Mouse (Mus musculus) liver, adult 2 months (tissue): Measurements from ENCODE around the gene Slc5a11. TPM values are rescaled to one million over a fixed set of nuclear protein-coding genes. Genes with fewer than 3 reads are reported as not detected.

Experiments
- DNase-seq: peaks from one replicate; pipeline ENCODE4 v3.0.0-alpha.2; 2011; ENCODE audit warnings: low read depth, low spot score; ENCODE audit errors: extremely low read depth
- H3K27ac ChIP-seq: fragments of 200-500 bp; replicated peaks from 2 replicates; pipeline ENCODE4 v1.5.1; 2012; ENCODE audit warnings: low read depth, mild to moderate bottlenecking, control low read depth, inconsistent platforms, low read length; ENCODE audit not compliant: insufficient read depth
- H3K27me3 ChIP-seq: fragments of 200-500 bp; 2 replicates; pipeline ENCODE4 v1.6.1; 2012; ENCODE audit warnings: mild to moderate bottlenecking, moderate library complexity, low read length, inconsistent platforms; ENCODE audit not compliant: control insufficient read depth, insufficient read depth
- H3K36me3 ChIP-seq: fragments of 200-500 bp; 2 replicates; pipeline ENCODE4 v1.6.1; 2012; ENCODE audit warnings: low read length, inconsistent platforms; ENCODE audit not compliant: control insufficient read depth, insufficient read depth
- H3K4me1 ChIP-seq: fragments of 200-500 bp; 2 replicates; pipeline ENCODE4 v1.6.1; 2011; ENCODE audit warnings: low read length; ENCODE audit not compliant: control insufficient read depth, insufficient read depth
- H3K4me3 ChIP-seq: fragments of 200-500 bp; 2 replicates; pipeline ENCODE4 v1.5.1; 2011; ENCODE audit warnings: low read depth, mild to moderate bottlenecking, control low read depth, low read length, moderate library complexity; ENCODE audit not compliant: insufficient read depth
- H3K79me2 ChIP-seq: fragments of 200-500 bp; 2 replicates; pipeline ENCODE4 v1.6.1; 2012; ENCODE audit warnings: inconsistent platforms, mild to moderate bottlenecking, low read length, moderate library complexity; ENCODE audit not compliant: control insufficient read depth, insufficient read depth
- H3K9ac ChIP-seq: fragments of 200-500 bp; 2 replicates; pipeline ENCODE4 v1.6.1; 2012; ENCODE audit warnings: low read depth, mild to moderate bottlenecking, control low read depth, inconsistent platforms, low read length
- CTCF ChIP-seq: fragments of 200-500 bp; IDR thresholded peaks from 2 replicates; pipeline ENCODE4 v1.5.1; 2011; ENCODE audit warnings: low read depth, low read length, control low read depth
- POLR2A ChIP-seq: fragments of 200-500 bp; IDR thresholded peaks from 2 replicates; pipeline ENCODE4 v1.6.1; 2011; ENCODE audit warnings: low read length, control low read depth; ENCODE audit not compliant: insufficient read depth; ENCODE audit errors: extremely low read depth
- WGBS: fragments of 180-500 bp; shearing (Covaris S2); methylation state at CpG from one replicate; pipeline ENCODE4 v1.1.7; 2018; 5-methylcytosine and 5-hydroxymethylcytosine counted together
- polyA plus RNA-seq: library from polyadenylated mRNA; depleted of rRNA; stranded (reverse); fragments of >200 nt; gene quantifications from 2 replicates; pipeline ENCODE4 v1.2.3, GENCODE M21; 2012
- total RNA-seq: library from RNA; depleted of rRNA; stranded (reverse); fragments of >200 nt; gene quantifications from 2 replicates; pipeline ENCODE4 v1.2.3, GENCODE M21; 2014

Slc5a11 gene
- total and polyA plus RNA-seq, 2 experiments = 0.07 to 2.3 TPM

DNA sequence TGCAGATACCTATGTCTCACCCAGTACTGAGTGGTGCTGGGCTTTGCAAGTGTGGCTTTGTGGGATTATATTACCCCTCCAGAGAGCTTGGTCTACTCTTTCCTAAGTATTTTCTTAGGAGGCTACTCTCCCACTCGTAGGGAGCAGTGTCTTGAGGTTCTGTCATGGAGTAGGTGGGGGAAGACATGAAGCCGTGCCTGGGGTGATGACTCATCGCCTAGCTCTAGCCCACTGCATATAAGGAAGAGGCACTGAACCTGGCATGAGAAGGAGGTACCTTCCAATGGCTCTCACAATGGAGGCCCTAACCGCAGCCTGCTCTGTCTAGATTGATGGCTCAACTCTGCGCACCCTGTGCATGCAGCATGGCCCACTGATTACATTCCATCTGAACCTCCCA, 22.8 kb upstream of the Slc5a11 start:
- Histone ChIP-seq H3K4me3 (no peak overlapping the region), H3K4me1 (peaks cover 25% of the 10 kb centered on the region), H3K9ac (no peak overlapping the region), H3K36me3 (peaks cover 35% of the 10 kb centered on the region), H3K79me2 (no peaks in the 10 kb centered on the region), H3K27me3 (no peaks in the 10 kb centered on the region), H3K27ac (peak overlapping the region; percentile 64)
- no peak for TF ChIP-seq CTCF
- DNase-seq = no peak
- 91% methylated on average over 5 of the region's 5 CpGs for WGBS

DNA sequence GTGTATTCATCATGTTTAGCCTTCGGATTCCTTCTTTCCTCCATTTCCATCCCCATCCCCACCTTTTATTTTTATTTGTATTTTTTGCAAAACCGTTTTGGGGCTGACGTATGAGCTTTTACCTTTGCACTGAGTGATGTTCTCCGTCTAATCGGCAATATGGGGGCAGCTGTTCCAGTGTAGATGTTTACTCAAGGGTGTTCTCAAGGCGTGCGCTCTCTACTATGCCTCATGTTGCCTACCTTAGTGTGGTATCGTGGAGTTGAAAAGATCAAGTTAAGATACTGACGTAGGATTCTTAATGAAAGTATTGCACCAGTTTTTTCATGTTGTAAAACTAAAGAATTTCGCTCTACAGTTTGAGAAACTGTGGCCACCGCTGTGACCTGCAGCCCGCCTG, 21.4 kb upstream of the Slc5a11 start:
- WGBS = 29% methylated on average over 12 of the region's 12 CpGs
- H3K36me3 ChIP-seq = peaks cover 30% of the 10 kb centered on the region
- peak overlapping the region; percentile 64 for H3K27ac ChIP-seq
- no peak for TF ChIP-seq POLR2A
- peak; percentile 29; the same call in 1 of the 2 replicates for TF ChIP-seq CTCF
- H3K79me2 ChIP-seq = no peaks in the 10 kb centered on the region
- H3K4me3 ChIP-seq = no peak overlapping the region
- no peaks in the 10 kb centered on the region for H3K27me3 ChIP-seq
- DNase-seq = peak; percentile 85
- no peak overlapping the region for H3K9ac ChIP-seq
- H3K4me1 ChIP-seq = peaks cover 21% of the 10 kb centered on the region

DNA sequence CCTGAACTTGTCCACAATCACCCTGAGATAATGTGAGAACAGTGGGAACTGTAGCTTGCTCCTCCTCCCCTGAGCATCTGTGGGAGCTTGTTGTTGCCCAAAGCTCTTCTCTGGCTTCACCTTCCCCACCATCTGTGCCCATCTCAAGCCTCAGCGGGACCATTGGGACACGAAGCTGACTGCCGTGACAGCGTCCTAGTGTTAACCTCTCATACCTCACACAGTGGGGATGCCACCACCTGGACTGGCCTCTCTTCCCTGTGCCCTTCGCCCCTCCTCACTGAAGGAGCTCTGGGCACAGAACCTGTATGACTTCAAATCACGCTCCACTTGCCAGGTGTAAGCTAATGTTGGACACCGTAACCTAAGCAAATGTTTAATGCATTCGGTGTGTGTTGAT, 19.9 kb upstream of the Slc5a11 start:
- no peaks in the 10 kb centered on the region for H3K27me3 ChIP-seq
- H3K79me2 ChIP-seq = no peaks in the 10 kb centered on the region
- peaks cover 21% of the 10 kb centered on the region for H3K36me3 ChIP-seq
- no peak for TF ChIP-seq CTCF
- no peak for TF ChIP-seq POLR2A
- WGBS = 90% methylated on average over 8 of the region's 8 CpGs
- H3K27ac ChIP-seq = peak overlapping the region; percentile 42; the same call in 1 of the 2 replicates
- no peak overlapping the region for H3K4me3 ChIP-seq
- no peak for DNase-seq
- H3K4me1 ChIP-seq = peaks cover 29% of the 10 kb centered on the region
- H3K9ac ChIP-seq = no peak overlapping the region

DNA sequence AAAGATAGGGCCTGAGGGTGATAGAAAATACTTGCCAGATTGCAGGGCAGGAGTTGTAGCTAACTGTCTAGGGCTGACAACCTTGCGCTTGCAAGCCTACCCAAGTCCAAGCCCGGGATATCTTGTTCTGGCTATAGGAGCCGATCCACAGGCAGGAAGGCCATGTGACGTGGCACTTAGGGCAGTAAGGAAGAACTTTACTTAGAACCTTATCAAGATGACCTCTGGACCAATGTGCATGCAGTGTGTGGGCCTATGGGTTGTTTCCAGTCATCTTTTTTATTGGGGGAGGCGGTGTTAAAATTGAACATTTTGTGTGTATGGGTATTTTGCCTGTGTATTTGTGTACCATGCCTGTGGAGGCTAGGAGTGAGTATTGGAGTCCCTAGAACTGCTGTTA, 18.1 kb upstream of the Slc5a11 start:
- no peak for DNase-seq
- Histone ChIP-seq H3K4me1 (peaks cover 28% of the 10 kb centered on the region), H3K27ac (no peak overlapping the region; the same call in 1 of the 2 replicates), H3K9ac (no peak overlapping the region), H3K79me2 (no peaks in the 10 kb centered on the region), H3K4me3 (no peak overlapping the region), H3K27me3 (no peaks in the 10 kb centered on the region), H3K36me3 (peaks cover 9% of the 10 kb centered on the region)
- 68% methylated on average over 5 of the region's 5 CpGs for WGBS
- TF ChIP-seq CTCF (no peak), POLR2A (no peak)

DNA sequence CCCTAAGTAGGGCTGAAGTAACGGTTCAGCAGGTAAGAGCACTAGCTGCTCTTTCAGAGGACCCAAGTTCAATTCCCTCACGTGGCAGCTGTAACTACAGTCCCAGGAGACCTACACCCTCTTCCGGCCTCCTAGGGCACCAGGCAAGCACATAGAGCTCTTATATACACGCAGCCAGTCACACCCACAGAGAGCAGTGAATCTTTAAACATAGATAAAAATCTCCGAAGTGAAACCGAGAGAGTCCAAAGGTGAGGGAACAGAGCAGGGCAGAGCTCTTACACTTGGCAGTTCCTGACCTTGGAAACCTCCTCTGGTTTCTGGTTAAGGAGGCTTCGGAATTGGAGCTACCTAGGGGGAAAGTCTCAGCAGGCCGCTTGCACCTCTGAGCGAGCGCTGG, 15.9 kb upstream of the Slc5a11 start:
- H3K36me3 ChIP-seq = no peaks in the 10 kb centered on the region
- H3K27ac ChIP-seq = peak overlapping the region; percentile 93
- DNase-seq = peak; percentile 93
- H3K4me3 ChIP-seq = no peak overlapping the region
- peaks cover 13% of the 10 kb centered on the region for H3K4me1 ChIP-seq
- H3K27me3 ChIP-seq = no peaks in the 10 kb centered on the region
- no peaks in the 10 kb centered on the region for H3K79me2 ChIP-seq
- 38% methylated on average over 10 of the region's 10 CpGs for WGBS
- H3K9ac ChIP-seq = peak overlapping the region; percentile 13; the same call in 1 of the 2 replicates
- TF ChIP-seq POLR2A (no peak), CTCF (0 out of 2 replicates have a peak, but pooled peaks have one; percentile 18)

DNA sequence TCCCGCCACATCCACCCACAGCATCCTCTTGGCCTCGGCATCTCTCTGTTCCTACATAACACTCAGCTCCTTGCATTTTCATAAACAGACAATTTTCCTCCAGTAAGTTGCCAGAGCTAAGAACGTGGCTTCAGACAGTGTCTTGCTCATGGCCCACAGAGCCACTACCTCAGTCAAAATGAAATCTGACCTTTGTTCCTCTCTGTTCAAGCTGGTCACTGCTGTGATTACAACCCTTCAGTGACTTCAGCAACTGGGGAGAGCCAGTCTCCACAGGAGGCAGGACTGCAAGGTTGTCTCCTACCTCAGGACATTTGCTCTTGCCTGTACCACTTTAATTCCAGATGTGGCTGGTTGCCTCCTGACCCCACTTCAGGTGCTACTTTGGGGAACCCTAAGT, 15.4 kb upstream of the Slc5a11 start:
- no peaks in the 10 kb centered on the region for H3K27me3 ChIP-seq
- peak overlapping the region; percentile 93 for H3K27ac ChIP-seq
- no peaks in the 10 kb centered on the region for H3K79me2 ChIP-seq
- peak overlapping the region; percentile 13; the same call in 1 of the 2 replicates for H3K9ac ChIP-seq
- H3K4me1 ChIP-seq = peaks cover 13% of the 10 kb centered on the region
- peak; percentile 81 for DNase-seq
- 52% methylated on average over 3 of the region's 3 CpGs for WGBS
- TF ChIP-seq POLR2A (no peak), CTCF (no peak)
- H3K36me3 ChIP-seq = no peaks in the 10 kb centered on the region
- H3K4me3 ChIP-seq = no peak overlapping the region
